In the genomic region with DNA sequence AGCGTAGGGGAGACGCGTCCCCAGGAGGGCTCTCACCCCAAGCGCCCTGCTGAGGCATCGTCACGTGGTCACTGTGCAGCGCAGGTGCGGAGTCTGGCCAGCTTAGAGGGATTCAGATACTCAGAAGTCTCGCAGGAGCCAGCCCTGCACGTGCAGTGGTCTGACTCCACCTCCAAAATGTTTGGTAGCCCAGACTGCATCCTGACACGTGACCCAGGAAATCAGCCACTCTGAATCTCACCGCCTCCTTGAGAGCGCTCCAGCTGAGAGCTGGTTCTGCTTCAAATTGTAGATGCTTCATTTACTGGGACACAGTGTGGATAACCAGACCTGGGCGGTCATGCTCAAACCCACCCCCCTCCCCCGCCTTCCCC, we compare ENCODE assay signal across 8 mouse cellular contexts.
DNase-seq lines count a peak whose midpoint lies in the region; ATAC-seq and TF ChIP-seq lines count a peak whose summit lies in the region.

No protein-coding gene starts in this region.

- TF ChIP-seq CTCF in lung, postnatal 0 days (IDR thresholded peaks at IDR 0.05), result no peak

- no peak for TF ChIP-seq EP300 in lung, postnatal 0 days (IDR thresholded peaks at IDR 0.05)

- H3K4me2 ChIP-seq in hindbrain, embryonic 15.5 days, result peak overlapping the region; percentile 72
- H3K4me2 ChIP-seq in lung, postnatal 0 days (replicated peaks; ENCODE audit: low read depth, low read length), result peak overlapping the region; percentile 42

- under 1% methylated on average over 15 of the region's 15 CpGs for WGBS in hindbrain, embryonic 15.5 days
- WGBS in lung, postnatal 0 days, result 3% methylated on average over 15 of the region's 15 CpGs

- peak overlapping the region; percentile 30 for H3K4me3 ChIP-seq in hindbrain, embryonic 15.5 days
- H3K4me3 ChIP-seq in lung, postnatal 0 days (ENCODE audit: low read depth, low read length), result no peak overlapping the region

- peak; percentile 92 for ATAC-seq in common myeloid progenitor, adult 5-6 weeks (replicated peaks; ENCODE audit: low read depth, poor library complexity, severe bottlenecking)
- ATAC-seq in hindbrain, embryonic 15.5 days (ENCODE audit: low FRiP score, low read depth), result peak; percentile 96
- ATAC-seq in lung, postnatal 0 days, result peak; percentile 91

- H3K27ac ChIP-seq in hindbrain, embryonic 15.5 days (replicated peaks), result peak overlapping the region; percentile 90
- 0 out of 2 replicates have a peak overlapping the region, but pooled peaks have one; percentile 10 for H3K27ac ChIP-seq in lung, postnatal 0 days (ENCODE audit: low read length)

- no peaks in the 10 kb centered on the region for H3K27me3 ChIP-seq in hindbrain, embryonic 15.5 days
- H3K27me3 ChIP-seq in lung, postnatal 0 days (replicated peaks; ENCODE audit: insufficient read depth, low read length), result no peaks in the 10 kb centered on the region

- H3K9me3 ChIP-seq in hindbrain, embryonic 15.5 days, result no peaks in the 10 kb centered on the region
- H3K9me3 ChIP-seq in lung, postnatal 0 days (ENCODE audit: low read length), result no peaks in the 10 kb centered on the region

- DNase-seq in ZHBTc4 (ENCODE audit: low read depth, low spot score), result peak; percentile 93
- peak; percentile 55 to 62 for DNase-seq in gastrocnemius, adult 8-10 months (ENCODE audit: low spot score in 2 of 2)
- DNase-seq in layer of hippocampus, postnatal 36 days, result peak; percentile 64 to 78
- peak; percentile 71 for DNase-seq in lung, postnatal 0 days (ENCODE audit: low spot score)
- DNase-seq in retina, embryonic 14.5 days (ENCODE audit: low spot score), result peak; percentile 79
- peak; percentile 61 to 73 for DNase-seq in urinary bladder, postnatal 4 days (ENCODE audit: low spot score in 2 of 2)

- peak overlapping the region; percentile 41 for H3K9ac ChIP-seq in hindbrain, embryonic 15.5 days
- H3K9ac ChIP-seq in lung, postnatal 0 days (replicated peaks; ENCODE audit: low read depth), result no peak overlapping the region

- H3K36me3 ChIP-seq in hindbrain, embryonic 15.5 days, result no peaks in the 10 kb centered on the region
- no peaks in the 10 kb centered on the region for H3K36me3 ChIP-seq in lung, postnatal 0 days (ENCODE audit: insufficient read depth, low read length)

- H3K4me1 ChIP-seq in hindbrain, embryonic 15.5 days (replicated peaks), result peaks cover 31% of the 10 kb centered on the region
- H3K4me1 ChIP-seq in lung, postnatal 0 days (ENCODE audit: insufficient read depth, low read depth, low read length), result 0 out of 2 replicates have a peak, but pooled peaks cover 5% of the 10 kb centered on the region
